Mouse (Mus musculus) urinary bladder, postnatal 36 days (tissue): ENCODE measurements at regions not wholly inside any gene's neighbourhood (a gene's known extent, or its start where the extent isn't known, plus 50 kb on each side); places are given as distances from the start of the nearest gene placed in this dataset.
A peak's percentile ranks its signal among the peaks of the same experiment; 100 is the strongest.

ENCODE experiments used
- DNase-seq, 2 experiments: peaks; one replicate each; pipeline ENCODE4 v3.0.0; 2022; ENCODE audit warnings: low spot score in 2 of 2, mixed read lengths in 1 of 2

- DNase-seq = no peak
These were observed 614.4 kb downstream of the Ntrk3 start for GRCm38 (mm10) chr7:78123386-78123785.

GRCm38 (mm10) chr7:78121151-78121486 lies 616.7 kb downstream of the Ntrk3 start:
- DNase-seq = no peak

- no peak for DNase-seq
These were observed 617.2 kb downstream of the Ntrk3 start for GRCm38 (mm10) chr7:78120462-78121150.

GRCm38 (mm10) chr7:78119809-78120208 lies 618.0 kb downstream of the Ntrk3 start:
- no peak for DNase-seq

GRCm38 (mm10) chr7:78111291-78111690 lies 626.5 kb downstream of the Ntrk3 start:
- no peak for DNase-seq

GRCm38 (mm10) chr7:78103536-78104279 lies 634.1 kb downstream of the Ntrk3 start:
- DNase-seq = no peak

- no peak for DNase-seq
These were observed 635.4 kb downstream of the Ntrk3 start for GRCm38 (mm10) chr7:78102396-78102795.

- no peak for DNase-seq
These were observed 651.2 kb downstream of the Ntrk3 start for GRCm38 (mm10) chr7:78086566-78087008.

GRCm38 (mm10) chr7:78085783-78086565 lies 651.8 kb downstream of the Ntrk3 start:
- DNase-seq = no peak

GRCm38 (mm10) chr7:78079708-78080107 lies 658.1 kb downstream of the Ntrk3 start:
- no peak for DNase-seq

GRCm38 (mm10) chr7:78071131-78071530 lies 666.7 kb downstream of the Ntrk3 start:
- no peak for DNase-seq

GRCm38 (mm10) chr7:78061631-78062030 lies 676.2 kb downstream of the Ntrk3 start:
- DNase-seq = no peak

GRCm38 (mm10) chr7:78049606-78050005 lies 688.2 kb downstream of the Ntrk3 start:
- DNase-seq = no peak

GRCm38 (mm10) chr7:78045456-78045855 lies 692.4 kb downstream of the Ntrk3 start:
- no peak for DNase-seq

GRCm38 (mm10) chr7:78031032-78031431 lies 706.8 kb downstream of the Ntrk3 start:
- DNase-seq = no peak

GRCm38 (mm10) chr7:78026992-78027615 lies 710.7 kb downstream of the Ntrk3 start:
- DNase-seq = no peak

- no peak for DNase-seq
These were observed 714.2 kb downstream of the Ntrk3 start for GRCm38 (mm10) chr7:78023591-78023990.

GRCm38 (mm10) chr7:78023075-78023474 lies 714.7 kb downstream of the Ntrk3 start:
- no peak for DNase-seq

- peak in 1 of 2 experiments; percentile 2 for DNase-seq
These were observed 724.2 kb downstream of the Ntrk3 start for GRCm38 (mm10) chr7:78013631-78014030.

- no peak for DNase-seq
These were observed 734.7 kb downstream of the Ntrk3 start for GRCm38 (mm10) chr7:78003086-78003485.

GRCm38 (mm10) chr7:77993840-77994239 lies 744.0 kb downstream of the Ntrk3 start:
- no peak for DNase-seq

GRCm38 (mm10) chr7:77990150-77990549 lies 747.7 kb downstream of the Ntrk3 start:
- no peak for DNase-seq
